Mouse (Mus musculus): Measurements from ENCODE around the gene Nt5c3. TPM values are rescaled to one million over a fixed set of nuclear protein-coding genes. Genes with fewer than 3 reads are reported as not detected.

Gene Nt5c3
- 4.8 and 7.4 TPM in 2 replicates for polyA plus RNA-seq (2012; rRNA removed)

GRCm38 (mm10) chr6:56923726-56924707 lies at the start of gene Nt5c3, which contains the start of gene Vmn1r4:
Nt5c3 (minus strand) TSS chr6:56923932.
Vmn1r4 (plus strand) TSS chr6:56924015.
- H3K27ac ChIP-seq (ENCODE audit: control insufficient read depth, insufficient read depth, low read depth, low read length): peak within 1 kb of the TSS; percentile 94
- no peaks in the 10 kb centered on the region for H3K27me3 ChIP-seq (ENCODE audit: control insufficient read depth, insufficient read depth, low read length)
- no peak for TF ChIP-seq CTCF (IDR thresholded peaks at IDR 0.05; ENCODE audit: control insufficient read depth, insufficient read depth, insufficient replicate concordance, low read depth, low read length)
- peak; percentile 78 for TF ChIP-seq POLR2A (IDR thresholded peaks at IDR 0.05; ENCODE audit: control insufficient read depth, low read depth, low read length)
- peaks cover 6% of the 10 kb centered on the region for H3K4me1 ChIP-seq (ENCODE audit: control insufficient read depth, insufficient read depth, low read length)
- no peaks in the 10 kb centered on the region for H3K36me3 ChIP-seq (ENCODE audit: control insufficient read depth, insufficient read depth, low read length)
- peak within 1 kb of the TSS; percentile 99 for H3K4me3 ChIP-seq (ENCODE audit: control insufficient read depth, low read depth, low read length)

DNA sequence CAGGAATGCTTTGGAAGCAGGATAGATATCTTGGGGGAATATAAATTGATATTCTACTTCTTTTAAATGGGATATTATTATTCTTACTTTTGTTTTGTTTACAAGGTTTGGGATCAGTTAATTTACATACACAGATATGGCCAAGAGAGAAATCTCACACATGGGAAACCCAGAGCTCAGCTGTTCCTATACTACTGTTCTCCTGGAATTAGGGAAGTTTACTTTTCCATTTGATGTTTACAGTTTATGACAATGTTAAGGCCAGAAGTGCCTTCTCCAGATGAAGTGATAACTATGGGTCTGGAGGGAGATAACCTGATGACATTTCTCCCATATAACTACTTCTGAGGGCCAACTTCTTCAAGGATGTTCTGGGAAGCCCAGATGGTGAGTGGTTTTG lies 46.2 kb upstream of the Nt5c3 start, which contains the start of gene Vmn1r5:
Gene Vmn1r5 (plus strand): TSS at position 301 of the 400 bp plus-strand sequence.
- Histone ChIP-seq H3K4me1 (ENCODE audit: control insufficient read depth, insufficient read depth, low read length) (no peaks in the 10 kb centered on the region), H3K4me3 (ENCODE audit: control insufficient read depth, low read depth, low read length) (no peak within 1 kb of the TSS), H3K36me3 (ENCODE audit: control insufficient read depth, insufficient read depth, low read length) (no peaks in the 10 kb centered on the region), H3K27ac (ENCODE audit: control insufficient read depth, insufficient read depth, low read depth, low read length) (no peak within 1 kb of the TSS), H3K27me3 (ENCODE audit: control insufficient read depth, insufficient read depth, low read length) (no peaks in the 10 kb centered on the region)
- no peak for TF ChIP-seq POLR2A (IDR thresholded peaks at IDR 0.05; ENCODE audit: control insufficient read depth, low read depth, low read length)
- TF ChIP-seq CTCF (IDR thresholded peaks at IDR 0.05; ENCODE audit: control insufficient read depth, insufficient read depth, insufficient replicate concordance, low read depth, low read length): no peak

GRCm38 (mm10) chr6:56956436-56956835 lies 32.7 kb upstream of the Nt5c3 start:
- Histone ChIP-seq H3K27ac (ENCODE audit: control insufficient read depth, insufficient read depth, low read depth, low read length) (no peak overlapping the region), H3K4me3 (ENCODE audit: control insufficient read depth, low read depth, low read length) (no peak overlapping the region), H3K27me3 (ENCODE audit: control insufficient read depth, insufficient read depth, low read length) (no peaks in the 10 kb centered on the region), H3K4me1 (ENCODE audit: control insufficient read depth, insufficient read depth, low read length) (no peaks in the 10 kb centered on the region), H3K36me3 (ENCODE audit: control insufficient read depth, insufficient read depth, low read length) (no peaks in the 10 kb centered on the region)
- no peak for TF ChIP-seq POLR2A (IDR thresholded peaks at IDR 0.05; ENCODE audit: control insufficient read depth, low read depth, low read length)
- no peak for TF ChIP-seq CTCF (IDR thresholded peaks at IDR 0.05; ENCODE audit: control insufficient read depth, insufficient read depth, insufficient replicate concordance, low read depth, low read length)

DNA sequence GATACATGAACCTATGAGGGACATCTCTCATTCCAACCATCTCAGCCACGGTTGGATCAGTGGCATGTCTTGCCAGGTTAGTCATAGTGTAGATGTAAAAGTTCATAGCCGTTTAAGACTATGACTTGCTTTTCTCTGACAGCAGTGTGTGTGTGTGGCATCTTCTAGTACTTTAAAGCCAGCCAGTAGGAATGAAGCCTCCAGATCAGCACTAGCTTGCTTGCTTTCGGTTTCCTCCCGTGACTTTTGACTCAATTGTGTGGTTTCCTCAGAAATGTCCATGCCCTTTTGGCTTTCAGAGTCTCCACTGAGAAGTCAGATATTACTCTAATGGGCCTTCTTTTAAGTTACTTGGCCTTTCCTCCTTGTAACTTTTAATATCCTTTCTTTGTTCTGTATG lies 10.6 kb upstream of the Nt5c3 start:
- no peaks in the 10 kb centered on the region for H3K36me3 ChIP-seq (ENCODE audit: control insufficient read depth, insufficient read depth, low read length)
- H3K27me3 ChIP-seq (ENCODE audit: control insufficient read depth, insufficient read depth, low read length): no peaks in the 10 kb centered on the region
- H3K4me1 ChIP-seq (ENCODE audit: control insufficient read depth, insufficient read depth, low read length): no peaks in the 10 kb centered on the region
- no peak overlapping the region for H3K4me3 ChIP-seq (ENCODE audit: control insufficient read depth, low read depth, low read length)
- no peak overlapping the region for H3K27ac ChIP-seq (ENCODE audit: control insufficient read depth, insufficient read depth, low read depth, low read length)
- TF ChIP-seq POLR2A (IDR thresholded peaks at IDR 0.05; ENCODE audit: control insufficient read depth, low read depth, low read length) (no peak), CTCF (IDR thresholded peaks at IDR 0.05; ENCODE audit: control insufficient read depth, insufficient read depth, insufficient replicate concordance, low read depth, low read length) (no peak)

DNA sequence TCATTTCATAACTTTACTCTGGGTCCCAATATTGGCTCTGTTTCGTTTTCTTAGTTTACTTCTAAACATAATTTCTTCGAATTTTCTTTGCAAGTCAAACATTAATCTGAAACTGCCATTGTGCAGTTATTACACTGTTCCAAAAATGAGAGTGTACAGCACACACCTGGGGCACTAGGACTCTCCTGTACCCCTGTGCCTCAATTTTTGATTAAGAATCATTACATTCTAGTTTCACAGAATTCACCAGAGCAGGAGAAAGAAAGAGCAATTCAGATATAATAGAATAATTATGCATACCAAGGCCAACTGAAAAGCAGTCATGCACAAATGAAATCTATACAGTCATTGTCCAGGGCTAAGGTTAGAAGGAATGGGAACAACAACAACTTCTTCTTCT lies 8.7 kb upstream of the Nt5c3 start:
- no peak overlapping the region for H3K27ac ChIP-seq (ENCODE audit: control insufficient read depth, insufficient read depth, low read depth, low read length)
- H3K4me3 ChIP-seq (ENCODE audit: control insufficient read depth, low read depth, low read length): no peak overlapping the region
- no peaks in the 10 kb centered on the region for H3K4me1 ChIP-seq (ENCODE audit: control insufficient read depth, insufficient read depth, low read length)

GRCm38 (mm10) chr6:56931648-56932415 lies 8.1 kb upstream of the Nt5c3 start:
- no peaks in the 10 kb centered on the region for H3K4me1 ChIP-seq (ENCODE audit: control insufficient read depth, insufficient read depth, low read length)
- no peaks in the 10 kb centered on the region for H3K36me3 ChIP-seq (ENCODE audit: control insufficient read depth, insufficient read depth, low read length)
- no peak overlapping the region for H3K4me3 ChIP-seq (ENCODE audit: control insufficient read depth, low read depth, low read length)
- TF ChIP-seq CTCF (IDR thresholded peaks at IDR 0.05; ENCODE audit: control insufficient read depth, insufficient read depth, insufficient replicate concordance, low read depth, low read length): no peak
- no peak for TF ChIP-seq POLR2A (IDR thresholded peaks at IDR 0.05; ENCODE audit: control insufficient read depth, low read depth, low read length)
- H3K27ac ChIP-seq (ENCODE audit: control insufficient read depth, insufficient read depth, low read depth, low read length): no peak overlapping the region
- no peaks in the 10 kb centered on the region for H3K27me3 ChIP-seq (ENCODE audit: control insufficient read depth, insufficient read depth, low read length)

More for the DNA sequence above, 8.7 kb upstream of the Nt5c3 start:
- H3K27me3 ChIP-seq (ENCODE audit: control insufficient read depth, insufficient read depth, low read length): no peaks in the 10 kb centered on the region
- TF ChIP-seq POLR2A (IDR thresholded peaks at IDR 0.05; ENCODE audit: control insufficient read depth, low read depth, low read length): no peak
- TF ChIP-seq CTCF (IDR thresholded peaks at IDR 0.05; ENCODE audit: control insufficient read depth, insufficient read depth, insufficient replicate concordance, low read depth, low read length): no peak
- no peaks in the 10 kb centered on the region for H3K36me3 ChIP-seq (ENCODE audit: control insufficient read depth, insufficient read depth, low read length)

DNA sequence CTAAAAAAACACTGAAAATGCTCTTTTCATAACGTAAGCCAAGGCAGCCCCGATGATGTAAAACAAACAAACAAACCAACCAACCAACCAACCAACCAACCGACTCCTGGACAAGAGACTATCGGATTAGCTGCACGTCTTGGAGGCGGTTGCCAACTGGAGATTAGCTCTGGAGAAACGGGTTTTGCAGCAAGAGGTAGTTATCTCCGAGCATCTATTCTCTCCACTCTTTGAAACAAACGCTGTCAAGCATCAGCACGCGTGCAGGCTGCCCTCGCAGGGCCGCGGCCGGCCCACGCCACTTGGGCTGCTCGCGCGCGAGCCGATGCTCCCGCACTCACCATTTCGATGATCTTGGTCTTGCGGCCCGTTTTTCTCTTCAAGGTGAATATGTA lies 404 bp downstream of the Nt5c3 start:
- TF ChIP-seq POLR2A (IDR thresholded peaks at IDR 0.05; ENCODE audit: control insufficient read depth, low read depth, low read length) (no peak), CTCF (IDR thresholded peaks at IDR 0.05; ENCODE audit: control insufficient read depth, insufficient read depth, insufficient replicate concordance, low read depth, low read length) (no peak)
- H3K4me3 ChIP-seq (ENCODE audit: control insufficient read depth, low read depth, low read length): peak overlapping the region; percentile 99
- peaks cover 6% of the 10 kb centered on the region for H3K4me1 ChIP-seq (ENCODE audit: control insufficient read depth, insufficient read depth, low read length)
- H3K27ac ChIP-seq (ENCODE audit: control insufficient read depth, insufficient read depth, low read depth, low read length): peak overlapping the region; percentile 87
- H3K36me3 ChIP-seq (ENCODE audit: control insufficient read depth, insufficient read depth, low read length): no peaks in the 10 kb centered on the region
- H3K27me3 ChIP-seq (ENCODE audit: control insufficient read depth, insufficient read depth, low read length): no peaks in the 10 kb centered on the region
